Mouse (Mus musculus): ENCODE measurements around the gene Rps26. TPM values are rescaled to one million over a fixed set of nuclear protein-coding genes. Genes with fewer than 3 reads are reported as not detected.

The Rps26 gene
- total and polyA plus RNA-seq, 2 experiments from 2014 or later = 398 to 1,580 TPM

- TF ChIP-seq CTCF (IDR thresholded peaks at IDR 0.05) = no peak
- H3K9me3 ChIP-seq (ENCODE audit: low read length) = no peaks in the 10 kb centered on the region
- no peak overlapping the region for H3K9ac ChIP-seq (replicated peaks; ENCODE audit: low read length, poor library complexity, severe bottlenecking)
- DNase-seq (ENCODE audit: low spot score) (no peak), ATAC-seq (ENCODE audit: low FRiP score) (no peak)
- no peak overlapping the region for H3K4me3 ChIP-seq (ENCODE audit: low read depth, low read length)
- no peaks in the 10 kb centered on the region for H3K4me1 ChIP-seq (ENCODE audit: insufficient read depth, low read length)
- no peaks in the 10 kb centered on the region; the same call in 1 of the 2 replicates for H3K27me3 ChIP-seq (ENCODE audit: insufficient read depth, low read length)
- no peak overlapping the region for H3K27ac ChIP-seq (ENCODE audit: low read depth, low read length)
- 70% methylated on average over 4 of the region's 4 CpGs for WGBS
- H3K36me3 ChIP-seq (ENCODE audit: insufficient read depth, low read length) = no peaks in the 10 kb centered on the region
- H3K4me2 ChIP-seq (ENCODE audit: low read depth, low read length, poor library complexity, severe bottlenecking) = no peak overlapping the region
Measured at GRCm38 (mm10) chr10:128579731-128580130, 46.8 kb downstream of the Rps26 start.

GRCm38 (mm10) chr10:128579298-128579697, 47.2 kb downstream of the Rps26 start:
- no peak overlapping the region for H3K9ac ChIP-seq (replicated peaks; ENCODE audit: low read length, poor library complexity, severe bottlenecking)
- no peak for ATAC-seq (ENCODE audit: low FRiP score)
- no peak for TF ChIP-seq CTCF (IDR thresholded peaks at IDR 0.05)
- DNase-seq (ENCODE audit: low spot score) = no peak
- no peaks in the 10 kb centered on the region for H3K36me3 ChIP-seq (ENCODE audit: insufficient read depth, low read length)
- no peaks in the 10 kb centered on the region for H3K9me3 ChIP-seq (ENCODE audit: low read length)
- H3K4me1 ChIP-seq (ENCODE audit: insufficient read depth, low read length) = no peaks in the 10 kb centered on the region
- H3K27me3 ChIP-seq (ENCODE audit: insufficient read depth, low read length) = no peaks in the 10 kb centered on the region; the same call in 1 of the 2 replicates
- no peak overlapping the region for H3K4me3 ChIP-seq (ENCODE audit: low read depth, low read length)
- no peak overlapping the region for H3K27ac ChIP-seq (ENCODE audit: low read depth, low read length)
- 89% methylated on average over 3 of the region's 3 CpGs for WGBS
- H3K4me2 ChIP-seq (ENCODE audit: low read depth, low read length, poor library complexity, severe bottlenecking) = no peak overlapping the region

GRCm38 (mm10) chr10:128578330-128578729, 48.2 kb downstream of the Rps26 start:
- TF ChIP-seq CTCF (IDR thresholded peaks at IDR 0.05) = no peak
- Histone ChIP-seq H3K27me3 (ENCODE audit: insufficient read depth, low read length) (no peaks in the 10 kb centered on the region; the same call in 1 of the 2 replicates), H3K9me3 (ENCODE audit: low read length) (no peaks in the 10 kb centered on the region)

GRCm38 (mm10) chr10:128575063-128575462, 51.5 kb downstream of the Rps26 start:
- Histone ChIP-seq H3K4me1 (ENCODE audit: insufficient read depth, low read length) (no peaks in the 10 kb centered on the region), H3K9me3 (ENCODE audit: low read length) (no peaks in the 10 kb centered on the region), H3K36me3 (ENCODE audit: insufficient read depth, low read length) (no peaks in the 10 kb centered on the region), H3K27ac (ENCODE audit: low read depth, low read length) (no peak overlapping the region), H3K27me3 (ENCODE audit: insufficient read depth, low read length) (no peaks in the 10 kb centered on the region), H3K4me2 (ENCODE audit: low read depth, low read length, poor library complexity, severe bottlenecking) (no peak overlapping the region), H3K4me3 (ENCODE audit: low read depth, low read length) (no peak overlapping the region), H3K9ac (replicated peaks; ENCODE audit: low read length, poor library complexity, severe bottlenecking) (no peak overlapping the region)
- DNase-seq (ENCODE audit: low spot score) (no peak), ATAC-seq (ENCODE audit: low FRiP score) (no peak)
- WGBS = 94% methylated on average over 2 of the region's 2 CpGs
- peak; percentile 40 for TF ChIP-seq CTCF (IDR thresholded peaks at IDR 0.05)

More at GRCm38 (mm10) chr10:128578330-128578729, 48.2 kb downstream of the Rps26 start:
- no peak for DNase-seq (ENCODE audit: low spot score)
- Histone ChIP-seq H3K4me1 (ENCODE audit: insufficient read depth, low read length) (no peaks in the 10 kb centered on the region), H3K27ac (ENCODE audit: low read depth, low read length) (no peak overlapping the region), H3K9ac (replicated peaks; ENCODE audit: low read length, poor library complexity, severe bottlenecking) (no peak overlapping the region), H3K4me3 (ENCODE audit: low read depth, low read length) (no peak overlapping the region), H3K4me2 (ENCODE audit: low read depth, low read length, poor library complexity, severe bottlenecking) (no peak overlapping the region), H3K36me3 (ENCODE audit: insufficient read depth, low read length) (no peaks in the 10 kb centered on the region)
- ATAC-seq (ENCODE audit: low FRiP score) = no peak
- WGBS = 78% methylated on average over 11 of the region's 11 CpGs

Small RNA genes within 50 kb of the gene (microRNA-seq; reads per million reads assigned to microRNA genes)
- gene Mir6917 (ENCODE audit: borderline number of aligned reads) = not detected

Other genes with a start within 250 kb of the Rps26 start
- 43.6 and 49.1 TPM in 2 replicates for gene Ankrd52, start 249.6 kb downstream of the Rps26 start, total RNA-seq (2014; rRNA removed)
- 7.8 and 9.9 TPM in 2 replicates for gene Ankrd52, start 249.6 kb downstream of the Rps26 start, polyA plus RNA-seq (2015; fragmentation: Nextera tagmentation; extraction: Ambion mirVana)
- 0.16 and 0.61 TPM in 2 replicates for gene Slc39a5, start 225.5 kb downstream of the Rps26 start, total RNA-seq (2014; rRNA removed)
- gene Slc39a5, start 225.5 kb downstream of the Rps26 start, polyA plus RNA-seq (2015; fragmentation: Nextera tagmentation; extraction: Ambion mirVana) = 0.16 and 0.27 TPM in 2 replicates
- 63.1 and 82.0 TPM in 2 replicates for gene Nabp2, start 215.3 kb downstream of the Rps26 start, total RNA-seq (2014; rRNA removed)
- 145 and 157 TPM in 2 replicates for gene Nabp2, start 215.3 kb downstream of the Rps26 start, polyA plus RNA-seq (2015; fragmentation: Nextera tagmentation; extraction: Ambion mirVana)
- 94.3 and 103 TPM in 2 replicates for gene Rnf41, start 215.1 kb downstream of the Rps26 start, total RNA-seq (2014; rRNA removed)
- gene Rnf41, start 215.1 kb downstream of the Rps26 start, polyA plus RNA-seq (2015; fragmentation: Nextera tagmentation; extraction: Ambion mirVana) = 91.6 and 93.8 TPM in 2 replicates
- gene Smarcc2, start 167.5 kb downstream of the Rps26 start, total RNA-seq (2014; rRNA removed) = 216 and 233 TPM in 2 replicates
- 129 and 143 TPM in 2 replicates for gene Smarcc2, start 167.5 kb downstream of the Rps26 start, polyA plus RNA-seq (2015; fragmentation: Nextera tagmentation; extraction: Ambion mirVana)
- gene Myl6, start 132.6 kb downstream of the Rps26 start, total RNA-seq (2014; rRNA removed) = 648 and 715 TPM in 2 replicates
- gene Myl6, start 132.6 kb downstream of the Rps26 start, polyA plus RNA-seq (2015; fragmentation: Nextera tagmentation; extraction: Ambion mirVana) = 946 and 1,057 TPM in 2 replicates
- gene Myl6b, start 128.1 kb downstream of the Rps26 start, total RNA-seq (2014; rRNA removed) = 24.6 and 28.6 TPM in 2 replicates
- 4.9 and 5.4 TPM in 2 replicates for gene Myl6b, start 128.1 kb downstream of the Rps26 start, polyA plus RNA-seq (2015; fragmentation: Nextera tagmentation; extraction: Ambion mirVana)
- gene Esyt1, start 100.9 kb downstream of the Rps26 start, total RNA-seq (2014; rRNA removed) = 16.2 and 16.6 TPM in 2 replicates
- 7.3 and 7.4 TPM in 2 replicates for gene Esyt1, start 100.9 kb downstream of the Rps26 start, polyA plus RNA-seq (2015; fragmentation: Nextera tagmentation; extraction: Ambion mirVana)
- gene Zc3h10, start 79.0 kb downstream of the Rps26 start, total RNA-seq (2014; rRNA removed) = 20.6 and 30.3 TPM in 2 replicates
- gene Zc3h10, start 79.0 kb downstream of the Rps26 start, polyA plus RNA-seq (2015; fragmentation: Nextera tagmentation; extraction: Ambion mirVana) = 12.0 and 12.5 TPM in 2 replicates
- 772 and 807 TPM in 2 replicates for gene Rpl41, start 77.4 kb downstream of the Rps26 start, total RNA-seq (2014; rRNA removed)
- 2,464 and 2,473 TPM in 2 replicates for gene Rpl41, start 77.4 kb downstream of the Rps26 start, polyA plus RNA-seq (2015; fragmentation: Nextera tagmentation; extraction: Ambion mirVana)
- 78.0 and 82.4 TPM in 2 replicates for gene Pa2g4, start 60.8 kb downstream of the Rps26 start, total RNA-seq (2014; rRNA removed)
- 107 and 110 TPM in 2 replicates for gene Pa2g4, start 60.8 kb downstream of the Rps26 start, polyA plus RNA-seq (2015; fragmentation: Nextera tagmentation; extraction: Ambion mirVana)
- gene Erbb3, start 37.1 kb downstream of the Rps26 start, total RNA-seq (2014; rRNA removed) = 1.1 and 1.2 TPM in 2 replicates
- 0.21 and 0.33 TPM in 2 replicates for gene Erbb3, start 37.1 kb downstream of the Rps26 start, polyA plus RNA-seq (2015; fragmentation: Nextera tagmentation; extraction: Ambion mirVana)
- gene Ikzf4, start 19.2 kb upstream of the Rps26 start, total RNA-seq (2014; rRNA removed) = 21.9 and 26.2 TPM in 2 replicates
- gene Ikzf4, start 19.2 kb upstream of the Rps26 start, polyA plus RNA-seq (2015; fragmentation: Nextera tagmentation; extraction: Ambion mirVana) = 16.8 and 17.9 TPM in 2 replicates
- 11.5 and 15.7 TPM in 2 replicates for gene Suox, start 47.3 kb upstream of the Rps26 start, total RNA-seq (2014; rRNA removed)
- gene Suox, start 47.3 kb upstream of the Rps26 start, polyA plus RNA-seq (2015; fragmentation: Nextera tagmentation; extraction: Ambion mirVana) = 8.9 and 11.8 TPM in 2 replicates
- 129 and 131 TPM in 2 replicates for gene Rab5b, start 69.5 kb upstream of the Rps26 start, total RNA-seq (2014; rRNA removed)
- gene Rab5b, start 69.5 kb upstream of the Rps26 start, polyA plus RNA-seq (2015; fragmentation: Nextera tagmentation; extraction: Ambion mirVana) = 112 and 115 TPM in 2 replicates
- 0.76 and 3.4 TPM in 2 replicates for gene Pmel, start 77.4 kb upstream of the Rps26 start, total RNA-seq (2014; rRNA removed)
- gene Pmel, start 77.4 kb upstream of the Rps26 start, polyA plus RNA-seq (2015; fragmentation: Nextera tagmentation; extraction: Ambion mirVana) = 1.0 and 1.1 TPM in 2 replicates
- gene Cdk2, start 78.3 kb upstream of the Rps26 start, total RNA-seq (2014; rRNA removed) = 7.8 and 11.1 TPM in 2 replicates
- 8.7 and 10.7 TPM in 2 replicates for gene Cdk2, start 78.3 kb upstream of the Rps26 start, polyA plus RNA-seq (2015; fragmentation: Nextera tagmentation; extraction: Ambion mirVana)
- gene Dgka, start 118.1 kb upstream of the Rps26 start, total RNA-seq (2014; rRNA removed) = 4.5 and 7.5 TPM in 2 replicates
- 4.9 and 5.1 TPM in 2 replicates for gene Dgka, start 118.1 kb upstream of the Rps26 start, polyA plus RNA-seq (2015; fragmentation: Nextera tagmentation; extraction: Ambion mirVana)
- gene Pym1, start 121.1 kb upstream of the Rps26 start, total RNA-seq (2014; rRNA removed) = 54.9 and 60.1 TPM in 2 replicates
- 48.0 and 52.2 TPM in 2 replicates for gene Pym1, start 121.1 kb upstream of the Rps26 start, polyA plus RNA-seq (2015; fragmentation: Nextera tagmentation; extraction: Ambion mirVana)
- gene Mmp19, start 164.2 kb upstream of the Rps26 start, total RNA-seq (2014; rRNA removed) = 1.3 and 1.8 TPM in 2 replicates
- 0.29 and 0.54 TPM in 2 replicates for gene Mmp19, start 164.2 kb upstream of the Rps26 start, polyA plus RNA-seq (2015; fragmentation: Nextera tagmentation; extraction: Ambion mirVana)
- 31.4 and 39.4 TPM in 2 replicates for gene Dnajc14, start 177.3 kb upstream of the Rps26 start, total RNA-seq (2014; rRNA removed)
- gene Dnajc14, start 177.3 kb upstream of the Rps26 start, polyA plus RNA-seq (2015; fragmentation: Nextera tagmentation; extraction: Ambion mirVana) = 34.6 and 37.7 TPM in 2 replicates
- 18.6 and 21.8 TPM in 2 replicates for gene Tmem198b, start 177.6 kb upstream of the Rps26 start, total RNA-seq (2014; rRNA removed)
- 17.1 and 18.9 TPM in 2 replicates for gene Tmem198b, start 177.6 kb upstream of the Rps26 start, polyA plus RNA-seq (2015; fragmentation: Nextera tagmentation; extraction: Ambion mirVana)
- 30.7 and 36.8 TPM in 2 replicates for gene Sarnp, start 190.6 kb upstream of the Rps26 start, total RNA-seq (2014; rRNA removed)
- 120 and 126 TPM in 2 replicates for gene Sarnp, start 190.6 kb upstream of the Rps26 start, polyA plus RNA-seq (2015; fragmentation: Nextera tagmentation; extraction: Ambion mirVana)
- gene Ormdl2, start 194.9 kb upstream of the Rps26 start, total RNA-seq (2014; rRNA removed) = 6.9 and 11.1 TPM in 2 replicates
- gene Ormdl2, start 194.9 kb upstream of the Rps26 start, polyA plus RNA-seq (2015; fragmentation: Nextera tagmentation; extraction: Ambion mirVana) = 15.0 and 15.6 TPM in 2 replicates